Mouse (Mus musculus): ENCODE results near the gene Pax5. TPM values are rescaled to one million over a fixed set of nuclear protein-coding genes. Genes with fewer than 3 reads are reported as not detected.

Pax5 gene
- polyA plus RNA-seq, 1 experiment from 2014 or later: 7.8 TPM

Small RNA genes within 50 kb of the gene (microRNA-seq; reads per million reads assigned to microRNA genes)
- gene Mir5120: not detected

Other genes starting within 250 kb of the Pax5 start
- gene Zcchc7, start 45.4 kb upstream of the Pax5 start, polyA plus RNA-seq (2015; fragmentation: Nextera tagmentation; extraction: Ambion mirVana): 35.3 and 37.1 TPM in 2 replicates

All from midbrain, embryonic 15.5 days (tissue).